Mouse (Mus musculus) frontal cortex, adult (tissue): ENCODE measurements around the gene Entpd7.

Experiments
- ATAC-seq: cut with Nextera tagmentation; 2 replicates; pipeline ENCODE4 v1.9.2; 2017; ENCODE audit warnings: mild to moderate bottlenecking, moderate library complexity, mixed read lengths; ENCODE audit not compliant: low TSS enrichment

The Entpd7 gene

DNA sequence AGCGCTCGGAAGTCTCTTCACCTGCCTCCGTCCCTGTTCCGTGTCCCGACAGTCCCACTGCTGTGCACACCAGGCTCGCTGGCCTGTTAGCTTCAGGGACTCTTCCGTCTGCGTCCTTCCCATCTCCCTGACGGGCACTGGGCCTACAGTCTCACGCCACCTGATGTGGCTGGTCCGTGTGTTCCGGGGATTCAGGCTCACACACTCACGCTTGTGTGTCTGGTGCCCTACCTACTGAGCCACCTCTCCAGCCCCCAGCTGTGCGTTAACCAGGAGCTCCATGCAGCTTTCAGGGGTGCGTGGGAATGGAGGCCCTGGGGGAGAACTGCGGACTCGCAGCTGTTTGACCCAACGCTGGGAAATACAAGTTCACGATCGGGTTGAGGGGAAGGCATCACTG is 34.7 kb downstream of the Entpd7 start:
- no peak for ATAC-seq

DNA sequence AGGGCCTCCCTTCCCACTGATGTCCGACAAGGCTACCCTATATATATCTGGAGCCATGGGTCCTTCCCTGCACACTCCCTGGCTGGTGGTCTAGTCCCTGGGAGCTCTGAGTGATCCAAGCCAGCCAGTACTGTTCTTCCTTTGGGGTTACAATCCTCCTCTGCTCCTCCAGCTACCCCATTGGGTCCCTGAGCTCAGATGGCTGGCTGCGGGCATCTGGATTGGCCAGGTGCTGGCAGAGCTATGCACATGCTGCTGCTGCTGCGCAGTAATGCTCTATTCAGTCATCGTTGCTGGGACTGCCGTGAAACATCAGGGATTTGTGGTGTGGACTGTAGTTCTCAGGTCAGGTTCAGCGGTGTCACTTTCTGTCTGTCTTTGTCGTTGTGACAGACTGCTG is 35.3 kb downstream of the Entpd7 start:
- no peak for ATAC-seq

DNA sequence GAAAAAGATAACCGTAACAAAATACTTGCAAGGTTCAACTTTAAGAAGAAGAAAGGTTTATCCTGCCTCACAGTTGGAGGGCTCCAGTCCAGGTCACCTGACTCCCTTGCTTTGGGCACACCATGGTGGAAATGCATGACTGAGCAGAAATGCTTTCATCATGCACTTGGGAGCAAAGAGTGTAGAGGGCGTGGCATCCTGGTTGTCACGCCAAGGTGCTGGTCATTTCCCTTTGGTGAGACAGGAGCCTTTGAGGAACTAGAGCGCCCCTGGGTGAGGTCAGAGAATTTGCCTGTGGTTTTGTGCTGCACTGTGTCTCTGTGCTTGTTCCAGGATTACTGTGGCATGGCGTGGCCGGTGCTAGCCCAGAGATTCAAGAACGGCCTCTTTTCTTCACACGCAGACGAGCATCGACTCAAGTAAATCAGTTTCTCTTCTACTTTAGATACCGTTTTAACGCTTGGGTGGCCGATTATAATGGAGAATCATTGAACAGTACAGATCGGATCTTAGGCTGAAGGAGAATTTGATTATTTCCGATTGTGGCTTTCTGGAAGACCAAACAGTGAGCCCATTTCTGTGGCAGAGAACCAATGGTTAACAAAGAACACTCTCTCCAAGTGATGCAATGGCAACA is 37.2 kb downstream of the Entpd7 start:
- ATAC-seq: no peak

DNA sequence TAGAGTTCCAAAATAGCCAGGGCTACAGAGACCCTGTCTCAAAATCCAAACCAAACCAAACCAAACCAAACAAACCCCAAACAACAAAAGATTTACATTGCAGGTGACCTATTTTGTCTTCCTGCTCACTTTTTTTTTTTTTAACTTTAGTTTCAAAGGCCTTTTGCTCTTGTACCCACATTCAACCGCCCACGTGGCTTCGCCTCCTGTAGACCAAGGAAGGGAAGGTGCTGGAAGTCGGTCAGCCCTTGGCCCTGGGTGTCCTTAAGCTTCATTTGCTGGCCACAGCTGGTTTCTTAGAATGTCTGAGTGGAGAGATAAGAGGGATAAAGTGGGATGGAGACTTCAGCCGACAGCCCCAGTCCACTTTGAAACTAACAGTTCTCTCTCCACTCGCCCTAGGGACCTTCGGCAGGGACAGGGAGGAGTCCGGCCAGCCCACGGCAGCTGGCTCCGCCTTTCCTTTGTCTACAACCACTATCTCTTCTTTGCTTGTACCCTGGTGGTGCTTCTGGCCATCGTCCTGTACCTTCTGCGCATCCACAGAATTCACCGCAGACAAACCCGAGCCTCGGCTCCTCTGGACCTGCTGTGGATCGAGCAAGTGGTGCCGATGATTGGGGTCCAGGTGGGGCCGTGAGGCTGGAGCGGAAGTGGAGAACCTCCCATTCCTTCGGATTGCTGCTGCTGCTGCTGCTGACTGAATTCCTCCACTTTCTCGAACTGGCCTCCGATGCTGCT is 40.0 kb downstream of the Entpd7 start:
- no peak for ATAC-seq

DNA sequence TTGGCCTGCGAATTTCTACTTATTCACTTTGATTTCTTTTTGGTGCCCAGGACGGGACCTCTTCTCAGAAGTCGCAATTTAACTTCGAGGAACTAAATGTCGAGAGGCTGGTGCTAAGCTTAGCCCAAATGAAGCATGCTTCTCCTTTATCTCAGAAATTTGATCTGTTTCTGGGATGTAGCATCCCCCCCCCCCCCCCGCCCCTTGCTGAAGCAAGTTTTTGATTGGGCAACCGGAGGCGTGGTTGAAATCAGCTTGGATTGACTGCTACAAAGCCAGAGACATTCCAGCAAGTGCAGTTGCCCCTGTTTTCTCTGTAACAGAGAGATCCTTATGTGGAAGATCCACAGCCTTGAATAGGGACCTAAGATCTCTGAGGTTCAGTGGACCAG is 40.6 kb downstream of the Entpd7 start:
- no peak for ATAC-seq

DNA sequence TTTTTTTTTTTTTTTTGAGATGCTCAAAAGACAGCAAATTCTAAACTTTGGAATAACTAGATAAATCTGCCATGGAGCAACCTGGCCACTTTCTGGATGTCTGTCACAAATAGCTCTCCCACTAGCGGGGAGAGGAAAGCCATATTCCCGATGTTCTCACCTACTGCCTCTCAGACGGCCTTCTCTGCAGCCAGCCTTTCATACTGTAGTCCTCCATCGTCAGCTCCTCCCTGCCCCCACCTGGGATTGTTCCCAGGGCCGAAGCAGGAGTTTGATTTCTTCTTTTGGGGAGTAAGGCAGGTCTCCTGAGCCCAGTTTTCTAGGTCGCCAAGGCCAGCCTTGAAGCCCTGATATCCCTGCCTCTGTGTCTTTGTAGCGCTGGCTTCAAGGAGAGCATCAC is 41.7 kb downstream of the Entpd7 start:
- no peak for ATAC-seq

DNA sequence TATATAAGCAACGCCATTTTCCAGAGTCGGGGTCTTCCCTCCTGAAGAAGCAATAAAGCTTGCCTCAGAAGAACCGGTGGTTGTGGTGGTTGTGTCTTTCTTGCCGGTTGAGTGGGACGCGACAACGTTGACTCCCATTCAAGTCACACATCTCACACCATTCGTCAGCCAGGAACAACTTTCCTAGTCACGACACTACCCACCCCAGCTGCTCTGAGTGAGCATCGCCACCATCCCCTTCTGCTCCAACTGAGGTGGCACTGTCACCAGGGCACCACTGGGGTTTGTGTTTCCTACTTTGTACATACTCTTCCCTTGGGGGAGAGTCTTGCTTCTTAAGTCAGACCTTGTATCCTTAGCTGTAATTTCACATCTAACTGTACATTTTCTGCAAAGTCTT is 48.9 kb downstream of the Entpd7 start:
- ATAC-seq: peak; percentile 76

DNA sequence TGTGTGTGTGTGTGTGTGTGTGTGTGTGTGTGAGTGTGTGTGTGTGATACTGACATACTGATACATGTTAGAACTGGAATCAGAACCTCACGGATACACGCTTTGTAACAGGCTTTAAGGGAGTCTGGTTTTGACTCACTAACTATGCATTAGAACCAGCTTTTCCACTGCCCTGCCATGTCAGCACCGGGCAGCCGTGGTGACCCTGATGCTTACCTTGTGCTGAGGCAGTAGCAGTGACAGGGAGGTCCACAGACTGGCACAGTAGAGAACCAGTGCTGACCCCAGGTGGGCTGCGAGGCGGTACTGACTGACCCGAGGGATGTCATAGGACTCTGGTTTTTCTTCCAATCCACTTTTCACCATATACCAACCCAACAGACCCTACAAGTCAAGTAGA is 53.9 kb downstream of the Entpd7 start:
- no peak for ATAC-seq

DNA sequence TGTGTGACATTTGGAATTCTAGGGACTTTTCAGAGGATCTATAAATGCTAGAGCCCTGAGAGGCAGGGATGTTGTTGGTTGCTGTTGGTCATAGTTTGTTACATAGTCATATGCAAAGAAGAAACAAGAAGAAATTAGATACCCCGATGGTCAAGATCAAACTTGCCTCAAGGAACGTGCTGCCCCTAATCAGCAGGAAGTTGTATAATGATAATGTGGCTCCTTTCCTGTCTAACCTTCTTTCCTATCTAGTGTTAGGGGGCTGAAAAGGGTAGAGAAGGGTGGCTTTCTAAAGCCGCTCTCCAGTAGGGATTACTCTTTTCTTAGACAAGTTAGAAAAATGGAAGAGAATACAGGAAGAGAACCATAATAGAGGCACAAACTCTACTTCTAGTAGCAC is 56.3 kb downstream of the Entpd7 start:
- no peak for ATAC-seq

DNA sequence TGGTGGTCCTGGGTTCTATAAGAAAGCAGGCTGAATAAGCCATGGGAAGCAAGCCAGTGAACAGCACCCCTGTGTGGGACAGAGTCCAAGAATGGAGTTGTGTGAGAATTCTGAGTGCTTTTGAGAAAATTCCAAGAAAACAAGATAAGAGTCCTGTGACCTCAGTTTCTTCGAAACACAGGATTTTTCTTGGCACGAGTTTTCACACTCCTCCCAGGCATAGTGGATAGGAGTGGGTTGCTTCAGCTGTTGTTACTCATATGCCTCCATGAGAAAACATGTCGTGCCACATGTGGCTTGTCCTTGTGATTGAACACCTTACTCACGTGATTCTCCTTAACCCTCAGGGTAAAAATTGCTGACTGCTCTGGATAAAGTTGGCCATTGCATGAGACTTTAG is 58.4 kb downstream of the Entpd7 start:
- no peak for ATAC-seq

DNA sequence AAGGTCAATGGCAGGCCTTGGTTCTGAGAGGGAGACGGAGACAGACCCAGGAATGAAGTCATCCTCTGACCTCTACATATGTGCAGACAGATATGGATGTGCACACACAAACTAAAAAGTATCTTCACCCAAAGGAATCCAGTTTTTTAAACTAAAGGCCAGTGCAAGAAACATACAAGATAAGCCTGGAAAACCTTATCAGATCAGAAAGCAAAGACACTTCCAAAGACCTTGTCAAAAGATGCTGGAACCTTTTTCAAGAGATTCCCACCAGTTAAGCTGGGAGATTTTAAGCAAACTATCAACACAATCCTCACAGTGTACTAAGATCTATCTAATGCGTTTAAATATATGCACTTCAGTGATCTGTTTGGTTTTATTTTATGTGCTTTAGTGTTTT is 60.5 kb downstream of the Entpd7 start:
- ATAC-seq: no peak

DNA sequence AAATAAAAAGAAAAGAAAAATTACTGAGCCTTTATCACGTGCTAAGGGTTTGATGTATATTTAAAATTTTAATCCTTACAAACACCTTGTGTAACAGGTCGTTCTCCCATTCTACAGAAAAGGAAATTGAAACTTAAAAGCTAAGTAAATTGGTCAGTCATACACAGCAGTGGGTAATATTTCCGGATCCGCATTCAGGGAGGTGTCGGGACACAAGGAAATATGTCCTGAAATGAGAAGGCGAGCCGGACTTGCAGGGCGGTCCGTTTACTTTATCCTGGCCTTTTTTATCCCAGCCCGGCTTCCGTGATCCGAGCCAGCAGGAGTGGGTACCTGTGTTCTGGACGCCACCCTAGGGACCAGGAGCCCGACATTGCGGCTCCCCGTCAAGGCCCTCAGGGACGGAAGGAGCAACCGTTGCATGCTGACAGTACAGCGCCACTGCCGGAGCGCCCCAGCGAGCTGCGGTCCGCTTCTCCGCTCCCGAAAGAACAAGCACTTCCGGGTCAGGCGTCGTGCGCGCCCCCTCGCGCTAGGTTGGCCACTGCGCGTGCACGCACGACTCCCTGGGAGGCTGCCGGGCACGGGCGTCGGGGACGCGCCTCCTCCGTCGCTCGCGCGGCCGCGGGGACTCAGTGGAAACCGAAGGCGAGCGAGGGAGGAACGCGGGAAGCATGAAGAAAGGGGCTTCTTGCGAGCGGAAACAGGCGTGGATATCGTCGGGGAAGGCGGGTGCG is 63.2 kb downstream of the Entpd7 start, which contains the start of the genes Cutc and Cox15:
Gene Cutc (plus strand): TSS at position 508 of the 737 bp plus-strand sequence.
Gene Cox15 (minus strand): TSS at position 512 of the 737 bp plus-strand sequence.
- ATAC-seq: peak; percentile 88

DNA sequence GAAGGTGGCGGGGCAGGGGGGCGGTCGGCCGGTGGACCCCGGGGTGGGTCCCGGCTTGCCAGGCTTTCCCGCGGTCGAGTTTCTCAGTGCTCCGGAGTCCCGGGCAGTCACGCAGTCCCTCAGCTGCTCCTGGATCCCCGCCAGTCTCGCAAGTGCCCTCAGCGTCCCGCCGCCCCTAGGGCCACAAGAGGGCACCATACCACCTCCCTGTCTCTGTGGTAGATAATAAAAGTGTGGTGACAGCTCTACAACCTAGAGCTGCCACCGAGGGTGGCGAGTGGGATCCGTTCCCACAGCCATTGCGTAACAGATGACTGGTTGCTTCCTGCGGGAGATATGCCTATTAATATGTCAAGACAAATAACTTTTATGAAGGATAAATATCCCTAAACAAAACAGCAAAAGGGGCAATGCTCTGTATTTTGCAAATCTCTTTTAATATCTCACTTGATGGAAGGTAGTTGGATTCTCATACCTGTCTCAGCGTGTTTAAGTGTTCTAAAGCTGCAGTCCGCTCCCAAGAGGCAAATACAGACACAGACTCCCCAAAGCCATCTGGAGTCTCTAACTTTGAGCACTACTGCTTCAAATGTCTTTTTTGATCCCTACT is 63.9 kb downstream of the Entpd7 start:
- ATAC-seq: peak; percentile 77

DNA sequence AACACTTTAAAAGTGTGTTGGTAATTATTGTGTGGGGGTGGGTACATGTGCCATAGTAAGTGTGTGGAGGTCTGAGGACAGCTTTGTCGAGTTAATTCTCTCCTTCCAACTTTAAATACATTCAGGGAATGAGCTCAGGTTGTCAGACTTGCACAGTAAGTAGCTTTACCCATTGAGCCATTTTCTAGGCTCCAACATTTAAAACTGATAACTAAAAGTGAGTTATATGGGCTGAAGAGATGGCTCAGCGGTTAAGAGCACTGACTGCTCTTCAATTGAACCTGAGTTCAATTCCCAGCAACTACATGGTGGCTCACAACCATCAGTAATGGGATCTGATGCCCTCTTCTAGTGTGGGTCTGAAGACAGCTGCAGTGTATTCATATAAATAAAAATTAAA is 64.8 kb downstream of the Entpd7 start:
- no peak for ATAC-seq

DNA sequence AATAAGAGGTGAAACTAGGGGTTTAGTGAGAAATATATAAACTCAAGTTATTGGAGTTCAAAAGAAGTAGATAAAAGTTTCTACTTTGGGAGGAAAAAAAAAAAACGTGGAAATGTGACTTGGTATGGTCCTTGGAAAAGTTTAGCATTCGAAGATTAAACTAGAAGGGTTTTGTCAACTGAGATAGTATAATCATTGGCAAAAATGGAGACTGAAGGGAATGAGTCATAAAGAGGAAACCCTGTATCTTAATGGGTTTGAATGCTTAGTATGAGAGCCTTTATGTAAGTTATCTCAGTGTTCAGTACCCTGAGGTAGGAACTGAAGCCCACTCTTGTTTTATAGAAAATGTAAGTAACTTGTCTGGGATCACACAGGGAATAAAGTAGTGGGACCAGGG is 65.4 kb downstream of the Entpd7 start:
- no peak for ATAC-seq

DNA sequence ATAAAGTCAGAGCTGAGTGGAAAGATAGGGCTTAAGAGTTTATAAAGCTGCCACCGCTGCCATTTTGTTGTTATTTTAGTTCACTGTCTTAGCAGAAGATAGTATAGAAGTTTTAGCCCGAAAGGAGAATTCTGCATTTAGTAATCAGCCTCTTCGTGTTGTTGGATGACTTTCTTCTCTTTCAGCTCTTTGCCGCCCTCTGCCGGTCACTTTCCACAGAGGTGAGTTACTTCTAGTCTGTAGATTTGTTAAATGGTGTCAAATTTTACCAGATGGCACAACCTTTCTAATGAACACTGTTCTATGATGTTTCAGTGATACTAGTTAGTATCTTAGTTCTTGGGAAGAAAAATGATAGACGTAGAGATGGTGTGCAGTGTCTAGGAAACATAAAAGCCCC is 71.0 kb downstream of the Entpd7 start:
- ATAC-seq: peak; percentile 62; the same call in 1 of the 2 replicates

DNA sequence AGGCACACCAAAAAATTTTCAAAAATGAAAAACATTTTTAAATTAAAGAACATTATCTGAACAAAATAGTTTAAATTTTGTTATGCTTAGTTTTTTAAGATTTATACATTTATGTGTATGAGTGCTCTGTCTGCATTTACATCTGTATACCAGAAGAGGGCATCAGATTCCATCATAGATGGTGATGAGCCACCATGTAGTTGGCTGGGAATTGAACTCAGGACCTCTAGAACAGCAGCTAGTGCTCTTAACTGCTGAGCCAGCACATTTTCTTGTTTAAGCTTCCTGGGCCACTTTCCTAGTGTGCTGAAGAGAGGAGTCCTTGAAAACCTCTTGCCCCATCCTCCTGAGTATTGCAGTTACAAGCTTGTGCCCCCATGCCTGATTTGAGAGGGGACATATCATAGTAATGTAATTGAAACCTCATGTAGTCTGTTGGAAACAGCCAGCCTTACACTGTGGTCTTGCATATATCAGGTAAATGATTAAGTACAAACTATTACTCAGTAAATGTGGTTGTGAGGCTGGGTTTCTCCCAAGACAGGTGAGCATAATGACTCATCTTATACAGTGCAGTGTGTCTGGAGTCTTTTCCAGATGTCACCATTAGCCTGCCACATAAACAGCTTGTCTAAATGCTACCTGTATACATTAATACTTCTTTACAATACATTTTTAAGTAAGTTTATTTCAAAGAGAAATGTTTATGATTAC is 72.2 kb downstream of the Entpd7 start:
- ATAC-seq: no peak

DNA sequence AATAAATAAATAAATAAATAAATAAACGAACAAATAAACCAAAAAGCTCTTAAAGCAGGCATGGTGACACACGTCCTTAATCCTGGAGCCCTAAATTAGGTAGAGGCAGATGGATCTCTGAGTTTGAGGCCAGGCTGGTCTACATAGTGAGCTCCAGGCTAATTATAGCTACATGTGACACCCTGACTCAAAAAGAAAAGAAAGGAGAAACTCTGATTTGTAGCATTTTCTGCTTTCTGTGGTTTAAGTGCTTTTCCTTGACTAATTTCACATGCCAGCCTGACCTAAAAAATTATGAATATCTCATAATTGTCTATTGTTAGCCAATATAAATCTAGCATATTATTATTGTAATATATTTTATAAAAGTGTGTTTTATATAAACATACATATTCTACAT is 72.9 kb downstream of the Entpd7 start:
- no peak for ATAC-seq

DNA sequence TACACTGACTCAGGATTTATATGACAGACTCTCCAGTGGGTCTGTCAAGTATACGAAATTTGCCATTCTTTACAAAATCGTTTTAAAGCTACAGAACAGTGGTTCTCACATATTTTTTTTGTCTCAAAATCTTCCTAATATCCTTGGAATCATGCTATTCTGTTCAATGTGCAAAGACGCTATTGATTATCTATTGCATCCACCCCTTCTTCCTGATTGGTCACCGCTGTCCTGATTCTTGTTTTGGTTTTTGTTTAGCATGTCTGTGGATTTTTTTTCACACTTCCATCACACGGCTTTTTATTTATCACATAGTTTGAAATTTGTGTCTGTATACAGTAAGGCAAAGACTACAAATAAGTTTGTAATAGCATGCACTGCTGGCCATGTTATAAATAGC is 77.0 kb downstream of the Entpd7 start:
- no peak for ATAC-seq

DNA sequence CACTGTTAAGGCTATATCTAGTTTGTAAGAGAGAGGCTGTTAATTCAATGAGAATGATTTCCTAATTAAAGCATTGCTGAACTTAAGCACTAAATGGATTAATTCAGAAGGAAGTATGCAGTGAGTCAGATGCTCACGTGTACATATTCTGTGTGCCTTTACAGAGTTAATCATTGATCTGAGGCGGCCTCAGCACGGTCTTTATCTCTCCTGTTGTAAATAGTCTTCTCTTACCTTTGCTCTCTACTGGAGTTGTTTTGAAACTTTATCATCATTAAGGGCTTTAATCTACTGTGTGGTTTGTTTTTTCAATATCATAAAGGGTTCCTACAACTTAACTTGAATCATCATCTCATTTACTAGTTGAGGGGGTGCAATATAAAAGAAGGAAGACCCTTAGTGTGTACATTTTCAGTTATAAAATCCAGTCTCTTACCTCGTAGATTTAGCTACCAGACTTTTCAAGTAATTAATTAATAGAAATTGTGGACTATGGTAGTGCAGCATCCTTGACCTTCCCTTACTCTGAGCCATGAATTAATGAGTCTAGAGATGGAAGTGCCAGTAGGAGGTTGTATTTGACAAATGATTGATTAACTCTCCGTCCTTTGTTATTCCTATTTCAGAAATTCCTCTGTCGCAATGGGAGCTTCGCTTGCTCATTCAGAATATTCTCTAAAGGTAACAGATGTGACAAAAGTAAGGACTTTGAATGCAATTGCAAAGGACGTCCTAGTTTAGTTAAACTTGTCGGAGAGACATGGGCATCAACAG is 78.3 kb downstream of the Entpd7 start:
- ATAC-seq: no peak

DNA sequence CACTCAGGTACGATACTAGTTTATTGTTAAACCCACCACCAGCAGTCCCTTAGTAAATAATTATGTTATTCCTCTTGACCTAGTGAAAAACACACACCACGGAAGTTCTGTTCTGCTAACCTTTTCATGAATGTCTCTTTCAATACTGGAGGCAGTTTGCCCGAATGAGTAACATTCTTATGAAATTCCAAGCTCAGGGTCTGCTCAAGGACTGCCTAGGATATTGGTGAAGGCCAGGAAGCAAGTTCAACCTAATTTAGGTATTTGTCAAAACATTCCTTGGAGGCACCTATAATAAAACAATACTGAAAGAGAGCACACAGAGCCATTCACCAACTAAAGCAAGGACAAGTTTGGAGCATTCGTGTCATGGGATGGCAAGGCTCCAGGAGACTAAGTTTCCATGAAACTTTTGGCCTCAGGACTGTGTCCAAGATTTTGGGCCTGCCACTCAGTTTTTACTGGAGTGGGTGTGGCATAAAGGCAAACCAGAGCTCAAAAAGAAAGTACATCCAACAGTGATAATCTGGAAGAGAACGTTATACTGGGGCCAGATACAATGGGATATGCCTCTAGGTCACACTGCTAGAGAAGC is 80.0 kb downstream of the Entpd7 start:
- no peak for ATAC-seq
